Mouse (Mus musculus) spleen, embryonic (tissue): Measurements from ENCODE around the gene Dock10.

Experiments used
- CTCF ChIA-PET: fragments of 350-600 bp; sonication (Branson Sonifier 250); formaldehyde crosslinking; loops from one replicate; lab custom pipeline; 2022; lab: Charles Lee

Gene Dock10

GRCm38 (mm10) chr1:80661506-80662402 is 96.6 kb downstream of the Dock10 start:
- CTCF ChIA-PET = interaction anchor here (0.9 kb wide), 1 partner anchor 10 kb away, joined by 6 read pairs; no protein-coding TSS in a partner anchor

GRCm38 (mm10) chr1:80659465-80660245 is 98.7 kb downstream of the Dock10 start:
- CTCF ChIA-PET = interaction anchor here (0.6 to 1.3 kb wide), 2 partner anchors 11 to 250 kb away, joined by 3 to 10 read pairs; no protein-coding TSS in a partner anchor

- CTCF ChIA-PET = interaction anchor here (0.7 kb wide), 1 partner anchor 14 kb away, joined by 11 read pairs; no protein-coding TSS in a partner anchor
Measured at GRCm38 (mm10) chr1:80656389-80656788, 101.9 kb downstream of the Dock10 start.

DNA sequence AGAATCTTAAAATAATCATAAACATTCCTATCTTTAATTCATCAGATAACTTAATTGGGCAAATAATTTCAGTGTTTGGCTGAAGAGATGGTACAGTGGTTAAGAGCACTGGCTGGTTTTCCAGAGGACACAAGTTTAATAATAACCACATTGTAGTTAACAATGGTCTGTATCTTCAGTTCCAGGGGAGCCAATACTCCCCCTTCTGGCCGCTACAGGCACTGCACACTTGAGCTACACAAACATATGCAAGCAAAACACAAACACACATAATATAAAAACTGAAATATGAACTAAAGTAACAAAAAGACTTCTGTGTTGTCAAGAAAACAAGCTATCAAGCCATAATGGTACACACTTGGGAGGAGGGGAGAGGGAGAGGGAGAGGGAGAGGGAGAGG is 102.5 kb downstream of the Dock10 start:
- CTCF ChIA-PET = interaction anchor here (0.7 kb wide), 1 partner anchor 14 kb away, joined by 11 read pairs; no protein-coding TSS in a partner anchor

- CTCF ChIA-PET = no interaction called here
Measured at GRCm38 (mm10) chr1:80655195-80655594, 103.1 kb downstream of the Dock10 start.

DNA sequence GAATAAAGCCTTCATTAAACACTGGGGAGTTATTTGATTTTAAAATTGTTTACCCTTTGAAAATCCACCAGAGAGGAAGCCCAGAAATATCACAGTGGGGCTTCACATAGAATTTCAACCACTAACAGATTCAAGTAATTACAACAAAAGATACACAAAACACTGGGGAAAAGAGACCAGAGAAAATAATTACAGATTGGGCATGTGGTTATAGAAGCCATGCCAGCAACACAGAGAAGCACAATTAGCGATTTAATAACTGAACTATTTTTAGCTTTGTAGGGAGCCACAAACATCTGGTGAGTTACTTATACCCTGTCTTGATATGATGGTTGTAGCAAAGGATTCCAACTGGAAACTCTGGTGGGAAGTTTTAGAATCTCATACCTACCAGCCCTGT is 104.2 kb downstream of the Dock10 start:
- CTCF ChIA-PET = interaction anchor here (0.5 to 0.6 kb wide), 2 partner anchors 125 to 316 kb away, joined by 3 read pairs; no protein-coding TSS in a partner anchor

DNA sequence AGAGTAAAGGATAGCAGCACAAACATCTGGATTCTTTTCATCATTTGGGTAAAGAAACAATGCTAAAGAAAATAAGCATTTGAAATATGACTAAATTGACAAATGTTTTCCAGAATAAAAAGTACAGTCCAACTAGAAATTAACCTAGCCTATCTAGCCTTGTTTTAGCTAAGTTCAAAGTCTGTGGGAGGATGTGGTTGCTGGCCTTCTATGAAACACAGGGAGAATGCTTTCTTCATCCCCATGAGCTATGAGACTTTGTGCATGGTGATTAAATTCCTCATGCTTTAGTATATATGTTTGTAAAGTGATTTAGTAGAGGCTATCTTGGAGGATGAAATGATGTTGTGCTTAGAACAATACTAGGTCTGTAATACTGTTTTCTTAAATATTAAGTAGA is 105.5 kb downstream of the Dock10 start:
- CTCF ChIA-PET = no interaction called here

DNA sequence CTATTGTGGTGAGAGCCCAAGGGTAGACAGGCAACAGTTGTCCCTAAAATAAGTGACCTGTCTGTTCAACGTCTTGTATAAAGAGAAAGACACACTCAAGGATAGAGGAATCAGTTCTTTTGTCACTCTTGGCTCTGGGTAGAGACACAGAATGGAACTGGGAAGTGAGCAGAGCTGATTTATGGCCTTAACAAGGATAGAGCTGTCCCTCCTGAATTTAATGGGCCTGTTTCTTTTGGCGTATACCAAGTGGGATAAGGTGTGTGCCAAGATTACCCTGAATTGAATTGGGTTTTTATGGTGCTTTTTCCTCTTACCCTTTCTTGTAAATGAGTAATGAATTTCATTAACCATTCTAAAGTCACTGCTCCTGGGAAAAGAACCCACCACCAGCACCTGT is 106.2 kb downstream of the Dock10 start:
- CTCF ChIA-PET = interaction anchor here (1.3 kb wide), 1 partner anchor 9 kb away, joined by 6 read pairs; no protein-coding TSS in a partner anchor

DNA sequence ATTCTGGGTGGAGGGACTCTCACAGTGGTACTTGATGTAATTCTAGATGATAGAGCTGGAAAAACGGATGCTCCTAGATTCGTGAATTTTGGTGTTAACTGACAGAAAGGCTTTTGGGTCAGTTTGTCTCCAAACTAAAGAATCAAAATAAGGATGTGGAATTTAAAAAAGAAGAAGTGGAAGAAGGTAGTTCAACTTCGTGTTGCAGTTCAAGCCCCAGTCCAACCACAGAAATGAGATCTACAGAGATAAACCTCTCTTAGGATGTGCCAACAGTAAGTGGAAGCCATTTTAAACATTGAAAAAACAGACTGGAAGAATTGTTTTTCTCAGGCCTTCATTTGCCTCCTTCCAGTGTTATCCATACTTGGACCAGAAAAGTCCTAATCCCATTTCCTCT is 111.7 kb downstream of the Dock10 start:
- CTCF ChIA-PET = no interaction called here

DNA sequence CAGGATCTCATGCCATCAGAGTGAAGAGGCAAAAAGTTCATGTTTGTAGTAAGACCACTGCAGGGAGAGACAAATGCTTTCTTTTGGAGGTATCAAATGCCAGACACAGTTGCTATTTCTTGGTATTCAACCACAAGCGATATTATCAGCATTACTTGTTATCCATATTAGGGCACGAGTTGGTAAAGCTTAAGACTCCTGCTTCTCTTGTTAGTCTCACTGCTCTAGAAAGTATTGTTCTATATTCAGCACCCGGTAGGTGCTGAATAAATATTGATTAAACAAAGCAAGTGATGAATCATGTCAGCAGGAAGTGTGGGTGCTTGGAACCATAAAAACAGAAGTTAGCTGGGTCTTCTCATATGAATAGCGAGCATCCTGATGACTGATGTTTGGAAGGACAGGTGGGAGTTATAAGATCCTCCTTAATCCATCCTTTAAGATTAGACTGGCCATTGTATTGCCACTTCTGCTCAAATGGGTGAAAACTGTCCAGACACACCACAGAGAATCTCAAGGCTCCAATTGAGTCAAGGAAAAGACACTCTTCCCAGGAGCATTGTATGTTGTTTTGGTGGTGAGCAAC is 114.4 kb downstream of the Dock10 start:
- CTCF ChIA-PET = no interaction called here

- CTCF ChIA-PET = interaction anchor here (0.5 kb wide), 1 partner anchor 15 kb away, joined by 11 read pairs; no protein-coding TSS in a partner anchor
Measured at GRCm38 (mm10) chr1:80641832-80642231, 116.5 kb downstream of the Dock10 start.

GRCm38 (mm10) chr1:80641288-80641687 is 117.0 kb downstream of the Dock10 start:
- CTCF ChIA-PET = no interaction called here

- CTCF ChIA-PET = no interaction called here
Measured at GRCm38 (mm10) chr1:80639553-80639952, 118.8 kb downstream of the Dock10 start.

DNA sequence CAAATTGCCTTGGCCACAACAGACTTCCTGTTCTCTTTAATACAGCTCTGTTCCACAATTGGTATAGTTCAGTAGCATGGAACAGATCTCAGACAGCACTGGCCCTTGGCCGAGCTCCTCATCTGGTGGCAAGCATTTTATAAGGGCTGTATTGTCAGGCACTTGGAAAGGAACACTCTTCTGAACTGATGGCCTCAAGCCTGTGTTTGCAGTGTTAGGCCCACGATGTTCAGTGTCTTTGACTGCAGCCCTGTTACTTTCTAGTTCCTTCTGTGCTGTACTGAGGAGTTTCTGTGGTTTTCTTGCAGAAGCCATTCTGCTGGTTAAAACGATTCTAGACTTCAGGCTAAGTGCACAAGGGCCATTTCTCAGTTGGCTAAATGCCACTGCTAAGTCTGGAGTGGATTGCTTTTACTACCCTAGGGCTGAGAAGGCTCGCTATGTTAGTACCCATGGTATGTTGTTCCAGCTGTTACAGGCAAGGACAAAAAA is 121.1 kb downstream of the Dock10 start:
- CTCF ChIA-PET = interaction anchor here (0.6 to 1.5 kb wide), 3 partner anchors 21 to 191 kb away, joined by 3 read pairs; partner anchors contain the start of gene Dock10

GRCm38 (mm10) chr1:80635825-80636224 is 122.5 kb downstream of the Dock10 start:
- CTCF ChIA-PET = no interaction called here

GRCm38 (mm10) chr1:80633536-80633935 is 124.8 kb downstream of the Dock10 start:
- CTCF ChIA-PET = no interaction called here

DNA sequence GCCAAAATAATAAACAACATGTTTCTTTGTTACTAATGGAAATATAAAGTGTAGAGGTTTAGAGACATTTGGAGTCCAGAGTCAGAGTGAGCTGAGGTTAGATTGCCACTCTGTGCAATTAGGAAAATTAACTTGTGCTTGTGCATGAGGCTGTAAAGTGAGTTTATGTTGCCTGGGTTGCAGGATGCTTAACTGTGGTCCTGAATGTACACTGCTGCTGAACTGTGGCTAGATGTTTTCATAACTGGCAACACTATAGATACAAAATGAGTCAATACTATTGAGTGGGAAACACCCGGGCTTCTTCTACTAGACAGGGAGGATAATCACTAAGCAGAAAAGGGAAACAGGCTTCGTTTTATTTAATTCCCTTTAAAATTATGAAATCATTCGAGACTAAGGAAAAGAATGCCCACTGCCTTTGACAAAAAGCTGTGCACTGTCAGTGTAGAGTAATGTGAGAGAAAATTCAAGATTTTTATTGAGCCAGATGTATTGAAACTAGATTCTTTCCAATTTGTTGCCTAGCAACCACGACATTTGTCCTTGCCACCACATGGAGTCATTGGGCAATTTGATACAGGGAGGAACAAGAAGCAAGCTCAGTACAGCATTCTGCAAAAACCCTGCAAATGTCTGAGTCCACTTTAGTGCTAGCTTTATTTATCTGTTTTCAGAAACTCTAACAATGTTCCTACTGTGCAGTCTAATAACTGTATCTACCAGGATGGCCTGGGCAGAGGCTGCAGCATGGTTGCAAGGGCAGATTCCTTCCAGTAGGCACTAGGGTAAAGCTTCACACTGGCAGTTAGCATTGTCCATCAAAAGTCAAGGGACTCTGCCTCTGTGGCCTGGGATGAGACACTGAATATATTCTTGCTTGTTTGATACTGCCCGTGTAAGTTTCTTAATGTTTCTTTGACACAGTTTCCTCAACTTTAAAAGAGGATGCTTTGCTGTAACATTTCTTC is 127.9 kb downstream of the Dock10 start:
- CTCF ChIA-PET = no interaction called here

GRCm38 (mm10) chr1:80628054-80628453 is 130.3 kb downstream of the Dock10 start:
- CTCF ChIA-PET = interaction anchor here (1.7 kb wide), 1 partner anchor 35 kb away, joined by 6 read pairs; no protein-coding TSS in a partner anchor

- CTCF ChIA-PET = interaction anchor here (1.7 kb wide), 1 partner anchor 36 kb away, joined by 6 read pairs; no protein-coding TSS in a partner anchor
Measured at GRCm38 (mm10) chr1:80626800-80627199, 131.5 kb downstream of the Dock10 start.

- CTCF ChIA-PET = interaction anchor here (0.5 kb wide), 1 partner anchor 232 kb away, joined by 3 read pairs; no protein-coding TSS in a partner anchor
Measured at GRCm38 (mm10) chr1:80625371-80625770, 133.0 kb downstream of the Dock10 start.
